Mouse (Mus musculus): ENCODE measurements at regions not wholly inside any gene's neighbourhood (a gene's known extent, or its start where the extent isn't known, plus 50 kb on each side); places are given as distances from the start of the nearest gene placed in this dataset.

DNA sequence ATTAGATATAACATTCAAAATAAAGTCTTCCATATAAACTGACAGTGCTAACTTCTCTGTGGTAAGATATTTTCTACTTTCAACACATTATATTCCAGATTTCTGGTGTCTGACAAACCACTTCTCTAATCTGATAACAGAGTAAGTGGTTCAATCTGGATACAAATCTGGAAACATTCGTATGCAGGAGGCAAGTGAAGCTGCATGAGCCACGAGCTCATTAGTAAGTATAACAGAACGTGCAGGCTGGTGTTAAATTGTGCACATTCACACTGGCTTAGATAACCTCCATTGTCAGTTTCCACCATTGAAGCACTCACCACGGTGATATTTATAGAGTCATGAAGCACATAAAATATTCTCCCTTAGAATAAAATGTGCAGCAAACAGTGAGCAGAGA is 103.9 kb upstream of the Ccdc91 start:
- Histone ChIP-seq H3K27me3 (ENCODE audit: control insufficient read depth, insufficient read depth, low read length) (no peaks in the 10 kb centered on the region), H3K4me3 (ENCODE audit: low read depth, low read length) (no peak overlapping the region), H3K4me2 (ENCODE audit: low read depth, low read length, severe bottlenecking) (no peak overlapping the region), H3K36me3 (ENCODE audit: control insufficient read depth, insufficient read depth, low read length) (no peaks in the 10 kb centered on the region), H3K4me1 (replicated peaks; ENCODE audit: control insufficient read depth, insufficient read depth, low read length) (no peaks in the 10 kb centered on the region), H3K9me3 (ENCODE audit: control insufficient read depth, low read length) (no peaks in the 10 kb centered on the region), H3K27ac (ENCODE audit: low read depth, low read length) (no peak overlapping the region), H3K9ac (ENCODE audit: low read length) (no peak overlapping the region)
- ATAC-seq (replicated peaks; ENCODE audit: low FRiP score) = no peak
- no peak for DNase-seq (ENCODE audit: low spot score)
- 67% methylated on average over 4 of the region's 4 CpGs for WGBS

DNA sequence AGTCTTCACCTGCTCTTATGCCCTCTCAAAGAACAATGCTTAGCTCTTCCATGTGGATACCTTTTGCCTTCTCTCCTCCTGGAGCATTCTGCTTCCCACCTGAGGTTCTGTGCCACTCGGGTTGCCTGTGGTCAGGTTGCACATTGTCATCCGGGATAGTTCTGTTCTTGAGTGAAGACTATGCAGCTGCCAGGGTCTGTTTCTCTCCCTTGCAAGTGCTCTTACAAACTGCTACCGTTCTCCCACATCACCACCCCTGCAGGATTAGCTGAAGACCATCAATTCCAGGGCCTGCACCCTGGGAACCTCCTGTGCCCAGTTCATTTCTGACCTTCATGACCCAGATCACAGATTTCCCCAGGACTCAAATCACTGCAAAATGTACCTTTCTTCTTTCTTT is 104.3 kb upstream of the Ccdc91 start:
- DNase-seq (ENCODE audit: low spot score) (no peak), ATAC-seq (replicated peaks; ENCODE audit: low FRiP score) (no peak)
- H3K4me2 ChIP-seq (ENCODE audit: low read depth, low read length, severe bottlenecking) = no peak overlapping the region
- no peaks in the 10 kb centered on the region for H3K4me1 ChIP-seq (replicated peaks; ENCODE audit: control insufficient read depth, insufficient read depth, low read length)
- WGBS = 83% methylated on average over 3 of the region's 3 CpGs
- no peaks in the 10 kb centered on the region for H3K9me3 ChIP-seq (ENCODE audit: control insufficient read depth, low read length)
- H3K27me3 ChIP-seq (ENCODE audit: control insufficient read depth, insufficient read depth, low read length) = no peaks in the 10 kb centered on the region
- H3K4me3 ChIP-seq (ENCODE audit: low read depth, low read length) = no peak overlapping the region
- H3K27ac ChIP-seq (ENCODE audit: low read depth, low read length) = no peak overlapping the region
- H3K9ac ChIP-seq (ENCODE audit: low read length) = no peak overlapping the region
- no peaks in the 10 kb centered on the region for H3K36me3 ChIP-seq (ENCODE audit: control insufficient read depth, insufficient read depth, low read length)

DNA sequence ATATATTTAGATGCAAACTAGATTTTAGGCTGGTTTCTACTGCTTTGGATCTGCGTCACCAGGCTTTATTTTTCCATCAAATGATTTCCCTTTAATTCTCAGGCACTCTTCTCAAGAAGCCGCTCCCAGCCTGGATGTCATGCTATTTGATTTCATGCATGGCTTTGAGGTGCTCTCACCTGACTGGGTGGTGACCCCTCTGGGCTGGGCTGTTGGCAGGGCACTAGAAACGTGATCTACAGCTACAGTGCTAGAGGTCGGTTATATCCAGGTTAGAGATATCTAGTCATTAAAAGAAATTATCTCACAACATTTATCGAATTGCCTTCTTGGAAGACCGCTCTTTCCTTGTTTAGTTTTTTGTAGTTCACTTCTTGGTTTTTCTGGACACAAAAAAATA is 98.9 kb upstream of the Pthlh start:
- DNase-seq (ENCODE audit: low spot score) (no peak), ATAC-seq (replicated peaks; ENCODE audit: low FRiP score) (no peak)
- Histone ChIP-seq H3K27me3 (ENCODE audit: control insufficient read depth, insufficient read depth, low read length) (no peaks in the 10 kb centered on the region), H3K4me3 (ENCODE audit: low read depth, low read length) (no peak overlapping the region), H3K4me2 (ENCODE audit: low read depth, low read length, severe bottlenecking) (no peak overlapping the region), H3K9ac (ENCODE audit: low read length) (no peak overlapping the region), H3K36me3 (ENCODE audit: control insufficient read depth, insufficient read depth, low read length) (no peaks in the 10 kb centered on the region), H3K9me3 (ENCODE audit: control insufficient read depth, low read length) (no peaks in the 10 kb centered on the region), H3K27ac (ENCODE audit: low read depth, low read length) (no peak overlapping the region), H3K4me1 (replicated peaks; ENCODE audit: control insufficient read depth, insufficient read depth, low read length) (no peaks in the 10 kb centered on the region)
- WGBS = 85% methylated on average over 6 of the region's 6 CpGs

DNA sequence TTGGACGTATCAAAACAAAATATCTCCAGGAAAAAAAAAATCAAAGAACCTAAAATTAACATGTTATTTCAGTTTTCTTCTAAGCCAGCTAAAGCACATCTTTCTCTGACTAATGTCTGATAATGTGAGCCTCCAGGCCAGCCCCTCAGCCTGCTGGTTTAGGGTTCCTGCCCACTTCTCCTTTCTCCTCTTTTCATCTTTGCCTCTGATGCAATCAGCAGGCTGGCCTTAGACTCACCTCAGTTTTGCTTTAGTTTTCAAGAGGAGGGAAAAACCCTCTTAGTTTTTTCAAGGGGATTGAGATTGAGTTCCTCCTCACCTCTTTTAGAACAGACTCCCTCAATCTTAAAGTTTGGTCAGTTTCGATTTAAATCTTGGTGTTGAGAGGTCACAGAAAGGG is 93.0 kb upstream of the Pthlh start:
- no peak overlapping the region for H3K4me2 ChIP-seq (ENCODE audit: low read depth, low read length, severe bottlenecking)
- no peak overlapping the region for H3K4me3 ChIP-seq (ENCODE audit: low read depth, low read length)
- no peaks in the 10 kb centered on the region for H3K9me3 ChIP-seq (ENCODE audit: control insufficient read depth, low read length)
- H3K4me1 ChIP-seq (replicated peaks; ENCODE audit: control insufficient read depth, insufficient read depth, low read length) = no peaks in the 10 kb centered on the region
- H3K9ac ChIP-seq (ENCODE audit: low read length) = no peak overlapping the region
- ATAC-seq (replicated peaks; ENCODE audit: low FRiP score) = no peak
- 84% methylated on average over 2 of the region's 2 CpGs for WGBS
- no peaks in the 10 kb centered on the region for H3K36me3 ChIP-seq (ENCODE audit: control insufficient read depth, insufficient read depth, low read length)
- H3K27ac ChIP-seq (ENCODE audit: low read depth, low read length) = no peak overlapping the region
- DNase-seq (ENCODE audit: low spot score) = no peak
- H3K27me3 ChIP-seq (ENCODE audit: control insufficient read depth, insufficient read depth, low read length) = no peaks in the 10 kb centered on the region

DNA sequence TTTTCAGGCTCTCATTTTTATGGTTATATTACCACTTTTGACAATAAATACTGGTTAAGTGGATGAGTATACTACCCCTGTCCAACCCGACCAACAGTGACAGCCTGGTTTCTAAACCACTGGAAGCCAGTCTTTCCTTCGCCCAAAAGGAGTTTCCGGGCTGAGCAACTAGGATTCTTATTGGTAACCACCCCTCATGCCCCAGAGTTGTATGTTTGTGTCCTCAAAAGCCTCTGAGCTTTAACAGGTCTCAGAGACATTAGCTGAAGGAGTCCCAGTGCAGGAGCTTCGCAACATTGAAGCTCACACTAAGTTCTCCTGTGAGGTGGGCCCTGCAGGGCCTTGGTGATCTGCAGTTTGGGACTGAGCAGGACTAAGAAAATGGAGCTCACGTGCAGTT is 92.6 kb upstream of the Pthlh start:
- no peak for ATAC-seq (replicated peaks; ENCODE audit: low FRiP score)

DNA sequence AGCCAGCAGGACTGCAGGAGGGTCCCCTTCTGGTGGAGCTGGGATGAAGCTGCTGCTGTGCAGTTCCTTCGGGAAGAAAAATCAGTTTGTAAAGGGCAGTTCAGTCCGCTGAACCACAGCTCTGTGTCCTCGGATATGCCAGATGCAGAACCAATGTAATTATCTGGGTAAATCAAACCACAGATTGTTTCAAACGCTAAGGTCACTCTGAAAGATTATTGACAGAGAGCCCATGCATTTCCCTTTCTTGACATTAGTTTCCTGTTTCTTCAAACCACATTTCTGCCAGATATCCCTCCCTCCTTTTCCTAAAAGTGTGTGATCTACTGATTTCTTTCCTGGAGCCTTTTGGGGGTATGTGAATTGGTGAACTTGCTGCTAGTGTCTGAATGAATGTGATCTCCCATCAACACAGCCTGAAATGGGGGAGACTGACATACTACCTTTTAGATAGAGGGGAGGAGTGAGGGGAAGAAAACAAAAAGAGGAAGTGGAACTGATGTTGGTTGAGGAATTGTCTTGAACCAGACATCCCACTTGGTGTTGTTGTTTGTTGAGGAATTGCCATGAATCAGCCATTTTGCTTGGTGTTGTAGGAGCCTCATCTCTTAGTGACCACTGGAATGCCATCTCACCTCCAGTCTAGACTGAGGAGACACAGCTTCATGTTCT is 85.7 kb upstream of the Pthlh start:
- WGBS = 66% methylated on average over 4 of the region's 4 CpGs
- Histone ChIP-seq H3K4me3 (ENCODE audit: low read depth, low read length) (no peak overlapping the region), H3K9me3 (ENCODE audit: control insufficient read depth, low read length) (no peaks in the 10 kb centered on the region), H3K27me3 (ENCODE audit: control insufficient read depth, insufficient read depth, low read length) (no peaks in the 10 kb centered on the region), H3K9ac (ENCODE audit: low read length) (no peak overlapping the region), H3K4me2 (ENCODE audit: low read depth, low read length, severe bottlenecking) (no peak overlapping the region), H3K36me3 (ENCODE audit: control insufficient read depth, insufficient read depth, low read length) (no peaks in the 10 kb centered on the region), H3K4me1 (replicated peaks; ENCODE audit: control insufficient read depth, insufficient read depth, low read length) (no peaks in the 10 kb centered on the region), H3K27ac (ENCODE audit: low read depth, low read length) (no peak overlapping the region)
- DNase-seq (ENCODE audit: low spot score) (no peak), ATAC-seq (replicated peaks; ENCODE audit: low FRiP score) (no peak)

More for the DNA sequence above, 92.6 kb upstream of the Pthlh start:
- H3K27ac ChIP-seq (ENCODE audit: low read depth, low read length) = no peak overlapping the region
- no peak overlapping the region for H3K9ac ChIP-seq (ENCODE audit: low read length)
- no peaks in the 10 kb centered on the region for H3K9me3 ChIP-seq (ENCODE audit: control insufficient read depth, low read length)
- H3K36me3 ChIP-seq (ENCODE audit: control insufficient read depth, insufficient read depth, low read length) = no peaks in the 10 kb centered on the region
- no peak for DNase-seq (ENCODE audit: low spot score)
- H3K4me2 ChIP-seq (ENCODE audit: low read depth, low read length, severe bottlenecking) = no peak overlapping the region
- no peaks in the 10 kb centered on the region for H3K4me1 ChIP-seq (replicated peaks; ENCODE audit: control insufficient read depth, insufficient read depth, low read length)
- H3K4me3 ChIP-seq (ENCODE audit: low read depth, low read length) = no peak overlapping the region
- WGBS = 89% methylated on average over 5 of the region's 5 CpGs
- no peaks in the 10 kb centered on the region for H3K27me3 ChIP-seq (ENCODE audit: control insufficient read depth, insufficient read depth, low read length)

DNA sequence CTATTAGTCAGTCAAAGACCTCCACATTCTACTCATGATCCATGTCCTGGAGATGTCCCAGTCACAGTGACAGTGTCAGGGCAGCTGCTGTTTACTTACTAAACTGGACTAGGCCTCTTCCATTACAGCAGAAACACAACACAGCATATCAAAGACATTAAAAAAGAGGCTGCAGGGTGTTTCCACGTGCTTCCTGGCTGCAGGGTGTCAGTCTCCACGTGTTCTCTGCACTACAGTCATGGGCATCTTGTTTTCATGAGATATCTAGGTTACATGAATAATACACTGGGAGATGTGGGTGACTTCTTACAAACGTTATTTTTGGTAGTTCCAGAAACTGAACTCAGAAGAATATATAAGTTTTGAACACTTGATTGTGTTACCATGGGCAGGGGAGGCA is 84.6 kb upstream of the Pthlh start:
- H3K27ac ChIP-seq (ENCODE audit: low read depth, low read length) = no peak overlapping the region
- no peak for DNase-seq (ENCODE audit: low spot score)
- no peak overlapping the region for H3K9ac ChIP-seq (ENCODE audit: low read length)
- H3K4me2 ChIP-seq (ENCODE audit: low read depth, low read length, severe bottlenecking) = no peak overlapping the region
- H3K4me1 ChIP-seq (replicated peaks; ENCODE audit: control insufficient read depth, insufficient read depth, low read length) = no peaks in the 10 kb centered on the region
- no peaks in the 10 kb centered on the region for H3K36me3 ChIP-seq (ENCODE audit: control insufficient read depth, insufficient read depth, low read length)
- no peak for ATAC-seq (replicated peaks; ENCODE audit: low FRiP score)
- 75% methylated on average over 3 of the region's 3 CpGs for WGBS
- H3K9me3 ChIP-seq (ENCODE audit: control insufficient read depth, low read length) = no peaks in the 10 kb centered on the region
- no peak overlapping the region for H3K4me3 ChIP-seq (ENCODE audit: low read depth, low read length)
- no peaks in the 10 kb centered on the region for H3K27me3 ChIP-seq (ENCODE audit: control insufficient read depth, insufficient read depth, low read length)

DNA sequence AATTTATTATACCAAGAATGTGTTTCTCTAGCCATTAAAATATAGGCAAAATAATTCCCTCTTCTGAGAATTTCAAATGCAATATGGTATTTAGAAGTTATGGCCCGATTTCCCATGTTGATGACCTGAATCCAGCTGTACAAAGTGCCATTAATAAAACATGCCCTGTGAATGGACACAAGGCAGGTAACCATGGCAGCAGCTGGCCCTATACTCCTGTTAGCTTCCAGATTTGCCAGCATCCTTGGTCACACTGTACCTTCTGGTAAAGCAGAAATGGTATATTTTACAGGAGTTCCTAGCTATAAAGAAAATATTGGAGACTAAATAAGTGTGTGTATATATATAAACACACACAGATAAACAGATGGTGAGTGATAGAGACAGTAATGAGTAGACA is 77.1 kb upstream of the Pthlh start:
- no peak overlapping the region for H3K27ac ChIP-seq (ENCODE audit: low read depth, low read length)
- no peak for DNase-seq (ENCODE audit: low spot score)
- 79% methylated on average over 1 of the region's 1 CpGs for WGBS

DNA sequence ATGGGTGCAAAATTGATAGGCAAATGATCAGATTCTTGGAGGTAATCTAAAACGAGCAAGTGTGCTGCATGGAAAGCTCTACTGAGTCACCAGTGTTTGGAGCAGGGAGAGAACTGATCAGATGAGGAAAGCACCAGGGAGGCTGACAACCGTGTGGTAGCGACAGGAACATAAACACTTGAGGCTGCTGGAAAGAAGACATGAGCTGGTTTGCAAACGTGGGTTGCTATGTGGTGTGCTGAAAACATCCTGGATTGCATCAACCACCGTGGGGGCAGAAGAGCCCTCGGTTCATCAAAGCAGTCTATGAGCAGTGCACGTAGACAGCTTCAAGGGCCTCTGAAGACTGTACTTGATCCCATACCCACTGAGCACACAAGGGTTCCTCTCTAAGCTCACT is 69.0 kb upstream of the Pthlh start:
- no peak overlapping the region for H3K9ac ChIP-seq (ENCODE audit: low read length)
- H3K4me2 ChIP-seq (ENCODE audit: low read depth, low read length, severe bottlenecking) = no peak overlapping the region
- WGBS = 90% methylated on average over 7 of the region's 7 CpGs
- H3K27ac ChIP-seq (ENCODE audit: low read depth, low read length) = no peak overlapping the region
- ATAC-seq (replicated peaks; ENCODE audit: low FRiP score) (no peak), DNase-seq (ENCODE audit: low spot score) (no peak)
- H3K27me3 ChIP-seq (ENCODE audit: control insufficient read depth, insufficient read depth, low read length) = no peaks in the 10 kb centered on the region
- H3K36me3 ChIP-seq (ENCODE audit: control insufficient read depth, insufficient read depth, low read length) = no peaks in the 10 kb centered on the region
- H3K4me3 ChIP-seq (ENCODE audit: low read depth, low read length) = no peak overlapping the region
- H3K4me1 ChIP-seq (replicated peaks; ENCODE audit: control insufficient read depth, insufficient read depth, low read length) = no peaks in the 10 kb centered on the region
- no peaks in the 10 kb centered on the region for H3K9me3 ChIP-seq (ENCODE audit: control insufficient read depth, low read length)

More for the DNA sequence above, 77.1 kb upstream of the Pthlh start:
- Histone ChIP-seq H3K36me3 (ENCODE audit: control insufficient read depth, insufficient read depth, low read length) (no peaks in the 10 kb centered on the region), H3K4me2 (ENCODE audit: low read depth, low read length, severe bottlenecking) (no peak overlapping the region), H3K4me1 (replicated peaks; ENCODE audit: control insufficient read depth, insufficient read depth, low read length) (no peaks in the 10 kb centered on the region), H3K9ac (ENCODE audit: low read length) (no peak overlapping the region), H3K9me3 (ENCODE audit: control insufficient read depth, low read length) (no peaks in the 10 kb centered on the region), H3K4me3 (ENCODE audit: low read depth, low read length) (no peak overlapping the region), H3K27me3 (ENCODE audit: control insufficient read depth, insufficient read depth, low read length) (no peaks in the 10 kb centered on the region)
- no peak for ATAC-seq (replicated peaks; ENCODE audit: low FRiP score)
